Mouse (Mus musculus): ENCODE data around the gene Dcp1a.

Dcp1a gene

DNA sequence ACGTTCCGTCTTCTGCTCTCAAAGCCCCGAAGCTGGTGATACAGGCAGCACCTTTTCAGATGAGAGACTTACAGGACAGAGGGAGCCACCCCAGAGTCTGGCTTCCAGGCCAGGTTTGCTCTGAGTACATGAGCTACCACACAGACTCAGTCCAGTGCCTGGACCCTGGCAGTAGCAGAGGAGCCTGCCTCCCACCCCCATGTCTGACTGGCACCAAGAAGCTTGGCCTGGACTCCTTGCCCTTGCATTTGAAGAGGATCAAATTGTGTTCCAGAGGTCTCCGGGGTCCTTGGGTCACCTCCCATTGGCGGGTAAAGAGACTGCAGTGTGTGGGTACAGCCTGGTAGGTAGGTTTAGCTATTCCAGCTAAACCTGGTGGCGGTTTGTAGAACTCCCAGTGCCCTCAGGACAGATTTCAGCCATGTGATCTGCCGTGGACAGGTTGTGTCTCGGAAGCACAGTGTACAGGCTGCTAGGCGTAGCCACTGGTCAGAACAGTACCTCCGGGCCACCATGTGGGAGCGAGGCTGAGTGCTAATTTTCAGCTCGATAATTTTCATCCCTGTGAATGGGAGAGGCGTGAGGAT, 81.6 kb downstream of the Dcp1a start:
- no peak for DNase-seq (ENCODE audit: low spot score in 2 of 2)

DNA sequence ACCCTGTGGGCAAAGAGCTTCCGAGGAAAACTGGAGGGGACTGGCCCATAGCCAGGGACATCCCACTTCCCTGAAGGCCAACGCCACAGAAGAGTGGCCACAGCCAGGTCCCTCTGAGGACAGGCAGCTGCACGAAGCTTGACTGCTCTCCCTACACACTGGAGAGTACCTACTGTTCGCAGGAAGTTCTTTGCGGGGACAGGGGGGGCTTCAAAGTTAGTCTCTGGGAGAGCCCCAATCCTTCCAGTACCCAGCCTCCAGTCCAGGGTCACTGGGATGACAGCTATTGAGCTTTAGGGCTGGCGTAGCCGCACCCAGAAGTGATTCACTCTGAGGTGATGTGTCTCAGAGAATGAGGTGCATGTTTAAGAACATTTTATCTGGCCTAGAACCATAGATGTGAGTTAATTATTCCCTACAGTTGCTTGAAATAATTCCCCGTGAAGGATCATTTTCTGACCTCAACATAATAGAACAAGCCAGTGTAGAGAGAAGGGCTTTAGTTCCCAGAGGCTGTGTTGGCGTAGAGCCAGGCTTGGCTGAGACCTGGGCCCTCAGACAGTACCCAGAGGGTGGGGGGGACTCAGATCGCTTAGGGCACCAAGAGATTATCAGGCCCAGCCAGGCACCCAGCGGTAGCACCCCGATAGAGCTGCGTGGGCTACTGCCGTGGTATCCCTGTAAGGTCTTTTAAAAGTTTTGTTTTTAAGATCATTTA, 82.3 kb downstream of the Dcp1a start:
- peak; percentile 74 to 83 for DNase-seq (ENCODE audit: low spot score in 2 of 2)

DNA sequence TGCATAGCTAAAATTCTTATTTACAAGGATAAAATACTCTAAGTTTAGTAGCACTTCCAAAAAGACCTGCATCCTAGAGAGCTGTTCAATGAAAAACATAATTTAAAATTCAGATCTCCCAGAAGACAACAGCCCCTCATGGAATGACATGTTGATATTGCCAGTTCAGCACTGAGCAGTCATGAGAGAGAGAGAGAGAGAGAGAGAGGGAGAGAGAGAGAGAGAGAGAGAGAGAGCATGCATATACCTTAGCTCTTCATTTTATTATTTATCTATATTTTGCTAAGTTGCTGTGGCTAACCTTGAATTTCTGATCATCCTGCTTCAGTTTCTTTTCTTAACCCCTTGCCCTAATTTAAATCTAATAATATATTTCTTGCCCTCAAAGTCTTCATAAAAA, 83.0 kb downstream of the Dcp1a start:
- DNase-seq (ENCODE audit: low spot score in 2 of 2): no peak

DNA sequence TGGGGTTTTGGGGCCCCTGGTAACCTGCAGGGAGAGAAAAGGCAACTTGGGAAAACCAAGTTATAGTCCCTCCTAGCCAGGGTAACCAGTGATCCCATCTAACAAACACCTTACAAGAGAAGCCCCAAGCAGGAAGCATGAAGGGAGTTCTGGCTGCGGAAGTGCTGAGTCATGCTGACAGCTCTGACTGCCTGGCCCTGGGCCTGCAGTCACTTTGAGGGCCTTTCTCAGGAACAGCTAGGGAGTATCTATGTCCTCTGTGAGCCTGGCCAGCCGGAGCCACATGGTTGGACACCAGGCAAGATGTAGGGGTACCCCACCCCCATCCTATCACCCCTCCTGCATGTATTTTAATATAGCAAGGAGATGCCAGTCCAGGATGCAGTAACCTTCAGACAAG, 85.1 kb downstream of the Dcp1a start:
- DNase-seq (ENCODE audit: low spot score in 2 of 2): peak; percentile 60 to 77

DNA sequence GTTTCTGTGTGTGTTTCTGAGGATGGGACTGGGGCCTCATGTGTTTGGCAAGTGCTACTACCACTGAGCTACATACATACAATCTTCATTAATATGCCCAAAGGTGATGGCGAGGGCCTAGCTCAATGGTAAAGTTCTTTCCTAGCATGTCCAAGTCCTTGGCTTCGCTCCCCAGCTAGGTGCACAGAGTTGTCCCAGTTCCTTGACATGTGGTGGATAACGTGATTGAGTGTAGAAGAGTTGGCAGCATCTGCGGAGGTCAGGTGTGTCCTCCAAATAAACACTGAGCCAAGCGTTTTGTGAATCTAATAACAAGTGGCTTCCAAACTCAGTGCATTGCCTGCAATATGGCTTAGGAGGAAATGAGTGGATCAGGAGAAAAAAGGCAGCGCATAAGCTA, 87.0 kb downstream of the Dcp1a start:
- no peak for DNase-seq (ENCODE audit: low spot score in 2 of 2)

DNA sequence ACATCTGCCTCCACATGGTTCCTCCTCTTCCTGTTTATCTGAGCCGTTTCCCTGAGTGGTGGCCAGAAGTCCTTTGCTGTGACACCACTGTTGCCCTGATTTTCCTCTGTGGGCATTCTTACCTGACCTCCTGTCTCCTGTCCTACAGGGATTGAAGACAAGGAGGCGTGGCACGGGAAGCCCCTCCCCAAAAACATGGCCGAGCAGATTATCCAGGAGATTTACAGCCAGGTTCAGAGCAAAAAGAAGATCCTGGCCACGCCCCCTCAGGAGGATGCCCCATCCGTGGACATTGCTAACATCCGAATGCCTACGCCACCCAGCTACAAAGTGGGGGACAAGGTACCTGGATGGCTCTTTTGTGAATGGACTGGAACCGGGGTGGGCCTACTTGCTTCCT, 88.7 kb downstream of the Dcp1a start:
- DNase-seq (ENCODE audit: low spot score in 2 of 2): no peak

DNA sequence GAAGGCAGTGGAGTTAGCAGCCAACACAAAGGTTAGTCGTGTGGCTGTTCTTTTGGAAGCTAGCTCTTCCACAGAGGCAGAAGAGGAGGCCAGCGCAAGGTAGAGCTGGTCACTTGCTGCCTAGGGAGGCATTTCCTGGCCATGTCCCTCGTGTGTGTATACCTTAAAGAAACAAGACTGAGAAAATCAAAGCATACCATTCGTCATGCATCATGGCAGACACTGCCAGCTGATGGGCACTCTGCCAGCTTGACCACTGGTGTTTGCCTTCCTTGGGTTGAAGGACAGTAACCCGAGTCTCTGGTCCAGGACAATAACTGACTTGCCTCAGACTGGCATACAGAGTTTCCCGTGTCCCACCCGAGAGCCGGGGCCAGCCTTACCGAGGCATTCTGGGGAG, 91.0 kb downstream of the Dcp1a start:
- no peak for DNase-seq (ENCODE audit: low spot score in 2 of 2)

DNA sequence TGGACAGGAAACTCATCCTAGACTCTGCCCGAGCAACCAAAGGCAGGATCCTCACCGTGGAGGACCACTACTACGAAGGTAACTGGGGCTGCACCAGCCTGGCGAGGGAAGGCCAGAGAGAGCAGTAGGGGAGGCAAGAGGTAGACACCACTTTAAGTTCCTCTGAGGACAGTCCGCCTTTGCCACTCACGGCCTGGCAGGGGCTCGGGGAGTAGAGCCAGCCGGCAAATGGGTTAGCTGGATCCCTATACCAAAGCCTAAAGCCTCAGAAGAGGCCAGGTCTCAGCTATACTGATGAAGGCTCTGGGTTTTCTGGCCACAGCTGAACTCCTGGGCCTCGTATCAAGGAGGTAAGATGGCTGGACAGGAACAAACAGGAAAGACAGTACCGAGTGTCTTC, 92.9 kb downstream of the Dcp1a start:
- no peak for DNase-seq (ENCODE audit: low spot score in 2 of 2)

DNA sequence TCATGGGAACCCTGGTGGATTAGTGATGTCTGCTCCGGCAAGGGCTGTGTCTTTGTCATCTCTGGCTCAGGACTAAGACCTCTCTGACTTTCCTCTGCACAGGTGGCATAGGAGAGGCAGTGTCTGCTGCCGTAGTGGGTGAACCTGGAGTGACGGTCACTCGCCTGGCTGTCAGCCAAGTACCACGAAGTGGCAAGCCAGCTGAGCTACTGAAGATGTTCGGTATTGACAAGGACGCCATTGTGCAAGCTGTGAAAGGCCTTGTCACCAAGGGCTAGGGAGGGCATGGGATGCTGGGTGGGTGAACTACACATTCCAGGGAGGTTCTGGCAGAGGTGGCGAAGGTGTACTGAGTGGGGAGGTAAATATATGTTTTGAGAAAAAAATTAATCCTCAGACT, 93.9 kb downstream of the Dcp1a start:
- no peak for DNase-seq (ENCODE audit: low spot score in 2 of 2)

DNA sequence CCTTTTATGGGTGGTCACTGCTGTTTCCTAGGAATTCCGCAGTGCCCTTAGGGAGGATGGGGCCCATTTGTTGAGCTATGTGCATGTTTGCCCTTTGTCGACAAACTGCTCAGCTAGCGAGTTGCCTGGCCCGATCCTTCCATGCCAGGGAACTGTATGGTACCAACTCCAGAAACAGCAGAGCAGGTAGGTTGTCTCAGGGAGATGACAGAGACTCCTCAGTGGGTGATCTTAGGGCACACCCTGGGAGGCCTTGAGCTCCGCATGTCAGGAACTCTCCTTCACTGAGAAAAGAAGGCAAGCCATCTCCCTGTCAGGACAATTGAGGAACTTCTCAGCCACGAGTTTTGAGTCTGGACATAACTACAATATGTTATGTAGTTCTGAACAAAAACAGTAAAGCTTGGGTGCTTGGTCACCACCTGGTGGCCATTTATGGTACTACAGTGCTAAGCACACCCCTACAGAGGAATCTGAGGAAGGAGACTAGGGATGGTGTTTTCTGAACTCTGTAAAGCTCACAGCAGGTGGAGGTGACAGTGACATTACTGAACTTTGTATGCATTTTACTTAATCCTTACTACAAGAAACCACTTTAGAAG, 94.7 kb downstream of the Dcp1a start:
- DNase-seq (ENCODE audit: low spot score in 2 of 2): peak; percentile 84 to 86

DNA sequence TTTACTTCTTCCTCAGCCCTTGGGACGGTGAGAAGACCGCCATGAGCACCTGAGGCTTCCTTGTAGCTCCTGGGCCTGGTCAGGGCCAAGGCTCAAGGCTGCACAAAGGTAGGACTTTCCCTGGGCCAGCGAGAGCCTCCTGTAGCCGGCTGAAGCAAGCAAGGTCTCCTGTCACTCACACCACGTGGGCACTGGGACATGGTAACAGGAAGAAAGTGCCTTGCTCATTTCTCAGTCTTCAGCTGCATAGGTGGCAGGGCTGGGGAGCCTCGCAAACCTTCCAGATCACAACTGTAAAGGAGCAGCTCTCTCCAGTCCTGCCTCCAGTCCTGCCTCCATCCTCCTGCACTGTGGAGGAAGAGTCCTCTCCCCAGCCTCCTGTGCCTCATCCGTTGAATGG, 96.5 kb downstream of the Dcp1a start:
- no peak for DNase-seq (ENCODE audit: low spot score in 2 of 2)

DNA sequence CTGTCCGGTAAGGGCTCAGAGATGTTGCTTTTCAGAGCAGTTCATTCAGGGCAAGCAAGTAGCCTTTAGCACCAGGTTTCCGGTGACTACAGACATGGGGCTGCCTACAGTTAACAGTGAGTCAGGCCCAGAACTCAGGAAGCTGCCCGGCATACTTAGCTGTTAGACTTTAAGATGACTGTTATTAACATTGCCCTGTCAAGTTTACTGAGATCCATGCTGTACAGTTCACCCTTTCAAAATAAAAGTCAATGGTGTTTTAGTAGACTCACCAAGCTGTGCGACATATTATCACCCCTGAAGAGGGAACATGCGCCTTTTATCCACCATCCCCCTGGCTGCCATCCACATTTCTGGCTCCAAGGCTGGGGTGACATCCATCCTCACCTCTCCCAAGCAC, 96.9 kb downstream of the Dcp1a start:
- no peak for DNase-seq (ENCODE audit: low spot score in 2 of 2)

Measured in spleen, postnatal 10 days (tissue).